Mouse (Mus musculus): ENCODE results near the gene Dtwd1.

- TF ChIP-seq POLR2A (IDR thresholded peaks at IDR 0.05; ENCODE audit: borderline replicate concordance, extremely low read depth, low read depth, low read length) (no peak), CTCF (IDR thresholded peaks at IDR 0.05; ENCODE audit: insufficient read depth, low read length) (no peak)
Measured at GRCm38 (mm10) chr2:126198971-126199370, 47.0 kb downstream of the Dtwd1 start.
